Mouse (Mus musculus) liver, embryonic 13.5 days (tissue): ENCODE results near the gene Lamb1. TPM values are rescaled to one million over a fixed set of nuclear protein-coding genes. Genes with fewer than 3 reads are reported as not detected.

ENCODE experiments used
- ATAC-seq: fragments of 200-750 bp; cut with Nextera tagmentation; 2 replicates; pipeline ENCODE4 v1.8.0; 2017; ENCODE audit warnings: low read depth, mild to moderate bottlenecking, moderate number of reproducible peaks, moderate library complexity
- DNase-seq: peaks from one replicate; pipeline ENCODE4 v3.0.0; 2022
- H3K27ac ChIP-seq: fragments of 300-500 bp; sonication (generic); 2 replicates; pipeline ENCODE4 v1.5.1; 2015; ENCODE audit warnings: moderate library complexity, mild to moderate bottlenecking, inconsistent platforms
- H3K27me3 ChIP-seq: fragments of 300-500 bp; sonication (generic); 2 replicates; pipeline ENCODE4 v1.6.1; 2015; ENCODE audit warnings: mild to moderate bottlenecking, inconsistent platforms
- H3K36me3 ChIP-seq: fragments of 300-500 bp; sonication (generic); 2 replicates; pipeline ENCODE4 v1.6.1; 2015; ENCODE audit warnings: mild to moderate bottlenecking, inconsistent platforms
- H3K4me1 ChIP-seq: fragments of 300-500 bp; sonication (generic); replicated peaks from 2 replicates; pipeline ENCODE4 v1.6.1; 2015; ENCODE audit warnings: inconsistent platforms
- H3K4me2 ChIP-seq: fragments of 300-500 bp; sonication (generic); 2 replicates; pipeline ENCODE4 v1.6.1; 2015; ENCODE audit warnings: inconsistent platforms, mild to moderate bottlenecking, moderate library complexity
- H3K4me3 ChIP-seq: fragments of 300-500 bp; sonication (generic); replicated peaks from 2 replicates; pipeline ENCODE4 v1.5.1; 2015; ENCODE audit warnings: mild to moderate bottlenecking, inconsistent platforms
- H3K9ac ChIP-seq: fragments of 300-500 bp; sonication (generic); 2 replicates; pipeline ENCODE4 v1.6.1; 2015; ENCODE audit warnings: mild to moderate bottlenecking, inconsistent platforms
- H3K9me3 ChIP-seq: fragments of 300-500 bp; sonication (generic); replicated peaks from 2 replicates; pipeline ENCODE4 v1.6.1; 2016; ENCODE audit warnings: inconsistent platforms
- WGBS: fragments of 180-500 bp; shearing (Covaris S2); methylation state at CpG from one replicate; pipeline ENCODE4 v1.1.7; 2015; ENCODE audit not compliant: insufficient replicate concordance; 5-methylcytosine and 5-hydroxymethylcytosine counted together
- polyA plus RNA-seq: library from polyadenylated mRNA; unstranded; fragments of >200 nt; fragmentation: Nextera tagmentation; extraction: Ambion mirVana; gene quantifications from 2 replicates; pipeline ENCODE4 v1.2.1, GENCODE M21; 2015

Lamb1 gene
- polyA plus RNA-seq, 1 experiment from 2014 or later: 3.7 TPM

GRCm38 (mm10) chr12:31369656-31370055 is 104.6 kb downstream of the Lamb1 start:
- H3K4me2 ChIP-seq: no peak overlapping the region
- H3K36me3 ChIP-seq: no peaks in the 10 kb centered on the region
- H3K27ac ChIP-seq: no peak overlapping the region
- H3K9ac ChIP-seq: no peak overlapping the region
- H3K9me3 ChIP-seq: no peaks in the 10 kb centered on the region
- H3K27me3 ChIP-seq: no peaks in the 10 kb centered on the region
- no peaks in the 10 kb centered on the region for H3K4me1 ChIP-seq
- ATAC-seq (no peak), DNase-seq (no peak)
- WGBS: 69% methylated on average over 7 of the region's 7 CpGs
- no peak overlapping the region for H3K4me3 ChIP-seq

GRCm38 (mm10) chr12:31374603-31375282 is 109.7 kb downstream of the Lamb1 start:
- Histone ChIP-seq H3K4me1 (peaks cover 10% of the 10 kb centered on the region), H3K4me2 (no peak overlapping the region), H3K36me3 (no peaks in the 10 kb centered on the region), H3K4me3 (no peak overlapping the region), H3K9me3 (no peaks in the 10 kb centered on the region), H3K27me3 (no peaks in the 10 kb centered on the region), H3K9ac (no peak overlapping the region), H3K27ac (no peak overlapping the region)
- no peak for ATAC-seq
- peak; percentile 29 for DNase-seq
- WGBS: 30% methylated on average over 9 of the region's 9 CpGs

GRCm38 (mm10) chr12:31375283-31375615 is 110.2 kb downstream of the Lamb1 start:
- H3K4me3 ChIP-seq: no peak overlapping the region
- no peak overlapping the region for H3K4me2 ChIP-seq
- no peaks in the 10 kb centered on the region for H3K27me3 ChIP-seq
- H3K27ac ChIP-seq: no peak overlapping the region
- no peak overlapping the region for H3K9ac ChIP-seq
- H3K4me1 ChIP-seq: peaks cover 10% of the 10 kb centered on the region
- ATAC-seq (no peak), DNase-seq (no peak)
- WGBS: 47% methylated on average over 4 of the region's 4 CpGs
- H3K36me3 ChIP-seq: no peaks in the 10 kb centered on the region
- no peaks in the 10 kb centered on the region for H3K9me3 ChIP-seq

GRCm38 (mm10) chr12:31376326-31376950 is 111.4 kb downstream of the Lamb1 start:
- H3K27me3 ChIP-seq: no peaks in the 10 kb centered on the region
- H3K4me3 ChIP-seq: 0 out of 2 replicates have a peak overlapping the region, but pooled peaks have one; percentile 0
- no peaks in the 10 kb centered on the region for H3K36me3 ChIP-seq
- no peak overlapping the region for H3K9ac ChIP-seq
- peak overlapping the region; percentile 41 for H3K4me2 ChIP-seq
- DNase-seq: no peak
- no peak overlapping the region for H3K27ac ChIP-seq
- no peaks in the 10 kb centered on the region for H3K9me3 ChIP-seq
- no peak for ATAC-seq
- peaks cover 10% of the 10 kb centered on the region for H3K4me1 ChIP-seq
- 14% methylated on average over 13 of the region's 13 CpGs for WGBS

GRCm38 (mm10) chr12:31377241-31377640 is 112.2 kb downstream of the Lamb1 start:
- no peaks in the 10 kb centered on the region for H3K27me3 ChIP-seq
- ATAC-seq (no peak), DNase-seq (no peak)
- WGBS: 62% methylated on average over 11 of the region's 11 CpGs
- H3K36me3 ChIP-seq: no peaks in the 10 kb centered on the region
- H3K9me3 ChIP-seq: no peaks in the 10 kb centered on the region
- H3K4me2 ChIP-seq: no peak overlapping the region
- peaks cover 10% of the 10 kb centered on the region for H3K4me1 ChIP-seq
- no peak overlapping the region for H3K9ac ChIP-seq
- H3K4me3 ChIP-seq: no peak overlapping the region
- H3K27ac ChIP-seq: no peak overlapping the region

Other genes starting within 250 kb of the Lamb1 start
- gene Fam110c, start 191.4 kb upstream of the Lamb1 start, polyA plus RNA-seq: 1.5 TPM in 2 replicates
- gene Gm6993, start 24.5 kb upstream of the Lamb1 start, polyA plus RNA-seq: not detected in 2 replicates
- gene Dld, start 86.2 kb downstream of the Lamb1 start, polyA plus RNA-seq: 94.1 and 122 TPM in 2 replicates
- gene Slc26a3, start 125.6 kb downstream of the Lamb1 start, polyA plus RNA-seq: 0.03 and 0.07 TPM in 2 replicates
- 4.7 and 6.1 TPM in 2 replicates for gene Cbll1, start 234.4 kb downstream of the Lamb1 start, polyA plus RNA-seq